Mouse (Mus musculus): ENCODE data around the gene Ltf. TPM values are rescaled to one million over a fixed set of nuclear protein-coding genes. Genes with fewer than 3 reads are reported as not detected.

Ltf gene
- total RNA-seq (2023) = over 10,000 TPM in 1 of 2 experiments, 1,000 to 10,000 TPM in 1; 9,814 to 12,462 TPM

DNA sequence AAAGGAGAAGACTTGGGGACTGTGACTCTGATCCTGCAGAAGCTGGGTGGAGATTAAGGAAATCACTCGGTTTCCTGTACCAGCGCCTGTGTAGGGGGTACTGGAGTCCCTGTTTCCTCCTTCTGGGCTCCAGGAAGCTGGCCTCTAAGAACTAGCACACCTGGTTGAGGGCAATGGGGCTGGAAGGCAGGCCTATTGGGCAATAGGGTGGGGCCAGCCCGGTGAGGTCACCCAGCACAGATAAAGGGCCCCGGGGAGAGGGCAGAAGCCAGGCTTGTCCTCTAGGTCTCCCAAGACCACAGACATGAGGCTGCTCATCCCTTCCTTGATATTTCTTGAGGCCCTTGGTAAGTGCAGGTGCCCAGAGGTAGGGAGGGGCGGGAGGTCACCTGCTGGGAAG, at the start of gene Ltf:
Gene Ltf, plus strand, starts transcription at position 250 of the 400 bp plus-strand sequence.

DNA sequence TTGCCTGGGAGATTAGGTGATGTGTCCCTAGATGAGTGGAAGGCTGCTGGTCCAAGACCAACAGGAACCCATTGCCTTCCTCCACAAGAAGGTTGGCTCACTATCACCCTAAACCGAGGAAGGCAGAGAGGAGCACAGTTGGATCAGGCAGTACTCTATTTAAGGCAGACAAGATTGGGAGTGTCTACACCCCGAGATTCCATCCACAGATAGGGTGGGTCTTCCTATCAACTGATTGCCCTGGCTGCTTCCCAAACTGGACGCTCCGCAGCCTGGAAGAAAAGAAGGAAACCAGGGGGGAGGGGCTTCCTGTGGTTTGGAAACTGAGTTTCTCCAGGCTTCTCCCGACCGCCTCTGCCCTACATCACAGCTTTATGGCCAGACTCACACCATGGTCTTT, 28.9 kb upstream of the Ltf start, which contains the start of gene Rtp3:
Gene Rtp3, minus strand, starts transcription at position 380 of the 400 bp plus-strand sequence.

DNA sequence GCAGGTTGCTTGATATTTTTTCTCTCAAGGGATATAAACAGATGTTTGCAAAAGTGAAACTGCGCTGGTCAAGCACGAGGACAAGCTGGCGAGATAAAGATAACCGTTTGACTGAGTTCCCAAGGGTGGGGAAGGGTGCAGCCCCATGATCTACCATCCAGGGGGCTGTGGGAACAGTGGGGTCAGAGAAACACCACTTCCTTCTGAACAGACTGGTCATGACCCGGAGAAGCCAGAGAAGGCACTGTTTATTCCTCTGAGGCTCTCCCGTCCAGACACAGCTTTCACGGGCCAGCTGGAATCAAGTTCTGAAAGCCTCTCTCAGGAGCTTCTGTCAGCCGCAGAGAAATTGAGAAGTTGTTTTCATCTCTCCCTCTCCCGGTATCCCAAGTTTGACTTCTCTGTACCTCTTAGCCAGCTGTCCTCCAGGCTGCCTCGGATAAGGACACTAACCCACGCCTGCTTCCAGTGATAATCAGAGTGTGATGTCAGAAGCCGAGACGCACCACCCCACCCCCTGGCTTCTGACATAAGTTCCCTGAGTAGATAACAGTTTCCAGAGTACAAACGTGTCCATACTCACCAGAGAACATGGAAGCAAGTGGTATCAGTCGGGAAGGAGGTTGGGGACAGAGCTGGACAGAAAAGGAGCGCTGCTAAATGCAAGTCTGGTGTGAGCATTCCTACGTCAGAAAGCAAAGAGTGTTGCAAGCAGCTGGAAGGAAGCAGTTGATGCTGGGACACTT, 37.9 kb downstream of the Ltf start, which contains the start of gene Ccrl2:
Gene Ccrl2, minus strand, starts transcription at position 722 of the 746 bp plus-strand sequence.

Other genes with a start within 250 kb of the Ltf start
- not detected for gene Prss42, start 221.1 kb upstream of the Ltf start, total RNA-seq (2023)
- not detected for gene Prss44, start 205.3 kb upstream of the Ltf start, total RNA-seq (2023)
- gene Prss43, start 192.6 kb upstream of the Ltf start, total RNA-seq (2023) = not detected
- gene Prss45, start 184.7 kb upstream of the Ltf start, total RNA-seq (2023) = not detected
- not detected for gene Prss46, start 174.8 kb upstream of the Ltf start, total RNA-seq (2023)
- 1 to 10 TPM in 1 of 2 experiments, not detected in 1; 2.2 TPM for gene Prss50, start 161.3 kb upstream of the Ltf start, total RNA-seq (2023)
- 1 to 10 TPM in 1 of 2 experiments, under 1 TPM in 1; 0.60 to 2.2 TPM for gene Als2cl, start 139.4 kb upstream of the Ltf start, total RNA-seq (2023)
- gene Tmie, start 139.2 kb upstream of the Ltf start, total RNA-seq (2023) = not detected
- not detected for gene Fam240a, start 102.4 kb upstream of the Ltf start, total RNA-seq (2023)
- not detected for gene Tdgf1, start 73.1 kb upstream of the Ltf start, total RNA-seq (2023)
- gene Lrrc2, start 67.7 kb upstream of the Ltf start, total RNA-seq (2023) = not detected
- gene Rtp3, start 28.7 kb upstream of the Ltf start, total RNA-seq (2023) = not detected
- 100 to 1,000 TPM; 102 to 151 TPM for gene Ccrl2, start 38.2 kb downstream of the Ltf start, total RNA-seq (2023)
- gene Lrrfip2, start 98.3 kb downstream of the Ltf start, total RNA-seq (2023) = 100 to 1,000 TPM in 1 of 2 experiments, 10 to 100 TPM in 1; 96.5 to 107 TPM